Mouse (Mus musculus): ENCODE measurements around the gene Sh3rf1. TPM values are rescaled to one million over a fixed set of nuclear protein-coding genes. Genes with fewer than 3 reads are reported as not detected.
A peak's percentile ranks its signal among the peaks of the same experiment; 100 is the strongest.

The Sh3rf1 gene
- polyA plus RNA-seq, 1 experiment from 2014 or later = 22.5 TPM

GRCm38 (mm10) chr8:61385502-61386191 lies 162.0 kb downstream of the Sh3rf1 start:
- H3K4me2 ChIP-seq = no peak overlapping the region
- 48% methylated on average over 11 of the region's 11 CpGs for WGBS
- no peaks in the 10 kb centered on the region for H3K27me3 ChIP-seq (ENCODE audit: insufficient read depth, low read length)
- peak; percentile 58 for DNase-seq
- peaks cover 26% of the 10 kb centered on the region for H3K36me3 ChIP-seq (ENCODE audit: insufficient read depth)
- no peak overlapping the region for H3K4me3 ChIP-seq (ENCODE audit: low read depth, low read length)
- ATAC-seq (ENCODE audit: insufficient read depth) = peak; percentile 40; the same call in 1 of the 2 replicates
- H3K4me1 ChIP-seq (ENCODE audit: insufficient read depth) = 0 out of 2 replicates have a peak, but pooled peaks cover 4% of the 10 kb centered on the region
- H3K27ac ChIP-seq (ENCODE audit: low read depth) = peak overlapping the region; percentile 55; the same call in 1 of the 2 replicates
- no peak overlapping the region for H3K9ac ChIP-seq
- H3K9me3 ChIP-seq (ENCODE audit: low read depth, low read length) = no peaks in the 10 kb centered on the region
- TF ChIP-seq CTCF (IDR thresholded peaks at IDR 0.05; ENCODE audit: low read depth) = no peak

GRCm38 (mm10) chr8:61386645-61387044 lies 163.0 kb downstream of the Sh3rf1 start:
- 0 out of 2 replicates have a peak, but pooled peaks have one; percentile 12 for ATAC-seq (ENCODE audit: insufficient read depth)
- TF ChIP-seq CTCF (IDR thresholded peaks at IDR 0.05; ENCODE audit: low read depth) = peak; percentile 16
- no peak overlapping the region for H3K9ac ChIP-seq
- 42% methylated on average over 7 of the region's 7 CpGs for WGBS
- peak; percentile 65 for DNase-seq
- H3K4me3 ChIP-seq (ENCODE audit: low read depth, low read length) = no peak overlapping the region
- no peaks in the 10 kb centered on the region for H3K27me3 ChIP-seq (ENCODE audit: insufficient read depth, low read length)
- H3K4me1 ChIP-seq (ENCODE audit: insufficient read depth) = 0 out of 2 replicates have a peak, but pooled peaks cover 4% of the 10 kb centered on the region
- peak overlapping the region; percentile 78 for H3K27ac ChIP-seq (ENCODE audit: low read depth)
- H3K9me3 ChIP-seq (ENCODE audit: low read depth, low read length) = no peaks in the 10 kb centered on the region
- H3K36me3 ChIP-seq (ENCODE audit: insufficient read depth) = peaks cover 28% of the 10 kb centered on the region
- no peak overlapping the region for H3K4me2 ChIP-seq

- no peak for DNase-seq
- no peak for TF ChIP-seq CTCF (IDR thresholded peaks at IDR 0.05; ENCODE audit: low read depth)
- H3K4me2 ChIP-seq = no peak overlapping the region
- peaks cover 23% of the 10 kb centered on the region for H3K36me3 ChIP-seq (ENCODE audit: insufficient read depth)
- 0 out of 2 replicates have a peak, but pooled peaks cover 4% of the 10 kb centered on the region for H3K4me1 ChIP-seq (ENCODE audit: insufficient read depth)
- H3K9me3 ChIP-seq (ENCODE audit: low read depth, low read length) = no peaks in the 10 kb centered on the region
- ATAC-seq (ENCODE audit: insufficient read depth) = no peak
- H3K27me3 ChIP-seq (ENCODE audit: insufficient read depth, low read length) = no peaks in the 10 kb centered on the region
- H3K4me3 ChIP-seq (ENCODE audit: low read depth, low read length) = no peak overlapping the region
- H3K9ac ChIP-seq = no peak overlapping the region
- WGBS = 40% methylated on average over 6 of the region's 6 CpGs
- H3K27ac ChIP-seq (ENCODE audit: low read depth) = no peak overlapping the region; the same call in 1 of the 2 replicates
These were observed 163.9 kb downstream of the Sh3rf1 start for GRCm38 (mm10) chr8:61387501-61387963.

- no peak for TF ChIP-seq CTCF (IDR thresholded peaks at IDR 0.05; ENCODE audit: low read depth)
- H3K9me3 ChIP-seq (ENCODE audit: low read depth, low read length) = no peaks in the 10 kb centered on the region
- H3K4me1 ChIP-seq (ENCODE audit: insufficient read depth) = 0 out of 2 replicates have a peak, but pooled peaks cover 4% of the 10 kb centered on the region
- no peaks in the 10 kb centered on the region for H3K27me3 ChIP-seq (ENCODE audit: insufficient read depth, low read length)
- no peak for ATAC-seq (ENCODE audit: insufficient read depth)
- no peak overlapping the region for H3K9ac ChIP-seq
- no peak overlapping the region for H3K4me3 ChIP-seq (ENCODE audit: low read depth, low read length)
- no peak for DNase-seq
- H3K4me2 ChIP-seq = no peak overlapping the region
- H3K27ac ChIP-seq (ENCODE audit: low read depth) = no peak overlapping the region
- H3K36me3 ChIP-seq (ENCODE audit: insufficient read depth) = peaks cover 29% of the 10 kb centered on the region
- WGBS = 67% methylated on average over 9 of the region's 9 CpGs
These were observed 164.7 kb downstream of the Sh3rf1 start for GRCm38 (mm10) chr8:61388341-61388740.

GRCm38 (mm10) chr8:61390307-61391057 lies 166.8 kb downstream of the Sh3rf1 start:
- Histone ChIP-seq H3K4me2 (no peak overlapping the region), H3K27ac (ENCODE audit: low read depth) (peak overlapping the region; percentile 12; the same call in 1 of the 2 replicates), H3K27me3 (ENCODE audit: insufficient read depth, low read length) (no peaks in the 10 kb centered on the region), H3K4me1 (ENCODE audit: insufficient read depth) (0 out of 2 replicates have a peak, but pooled peaks cover 4% of the 10 kb centered on the region), H3K9me3 (ENCODE audit: low read depth, low read length) (no peaks in the 10 kb centered on the region), H3K4me3 (ENCODE audit: low read depth, low read length) (no peak overlapping the region), H3K36me3 (ENCODE audit: insufficient read depth) (peaks cover 33% of the 10 kb centered on the region; the same call in 1 of the 2 replicates), H3K9ac (no peak overlapping the region)
- peak; percentile 31 for DNase-seq
- no peak for TF ChIP-seq CTCF (IDR thresholded peaks at IDR 0.05; ENCODE audit: low read depth)
- 69% methylated on average over 18 of the region's 18 CpGs for WGBS
- peak; percentile 40; the same call in 1 of the 2 replicates for ATAC-seq (ENCODE audit: insufficient read depth)

- Histone ChIP-seq H3K36me3 (ENCODE audit: insufficient read depth) (peaks cover 37% of the 10 kb centered on the region; the same call in 1 of the 2 replicates), H3K9ac (no peak overlapping the region), H3K27me3 (ENCODE audit: insufficient read depth, low read length) (no peaks in the 10 kb centered on the region), H3K4me2 (no peak overlapping the region), H3K4me1 (ENCODE audit: insufficient read depth) (0 out of 2 replicates have a peak, but pooled peaks cover 4% of the 10 kb centered on the region), H3K4me3 (ENCODE audit: low read depth, low read length) (no peak overlapping the region), H3K9me3 (ENCODE audit: low read depth, low read length) (no peaks in the 10 kb centered on the region), H3K27ac (ENCODE audit: low read depth) (peak overlapping the region; percentile 12; the same call in 1 of the 2 replicates)
- DNase-seq = peak; percentile 51
- peak; percentile 60; the same call in 1 of the 2 replicates for ATAC-seq (ENCODE audit: insufficient read depth)
- TF ChIP-seq CTCF (IDR thresholded peaks at IDR 0.05; ENCODE audit: low read depth) = no peak
- 55% methylated on average over 13 of the region's 13 CpGs for WGBS
These were observed 167.4 kb downstream of the Sh3rf1 start for GRCm38 (mm10) chr8:61391058-61391434.

All from lung, embryonic 14.5 days (tissue).